11 mouse cellular contexts compared by ENCODE assay signal in the genomic region with DNA sequence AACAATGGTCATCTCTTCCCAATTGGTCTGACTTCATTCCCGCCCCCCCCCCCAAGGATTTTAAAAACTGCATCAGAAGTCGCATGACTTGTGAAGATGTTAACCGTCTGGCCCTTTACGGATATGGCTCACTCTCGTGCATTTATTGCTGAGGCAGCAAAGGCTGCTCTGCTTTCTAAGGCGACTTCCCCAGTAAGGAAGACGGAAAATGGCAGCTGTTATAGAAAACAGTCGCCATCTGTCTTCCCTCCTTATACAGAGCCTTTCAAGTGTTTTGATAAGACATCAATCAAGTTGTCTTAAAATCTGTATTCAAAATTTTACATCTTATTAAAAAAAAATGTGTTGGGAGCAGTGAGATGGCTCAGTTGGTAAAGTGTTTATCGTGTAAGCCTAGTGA. TPM values are rescaled to one million over a fixed set of nuclear protein-coding genes. Genes with fewer than 3 reads are reported as not detected.
DNase-seq lines count a peak whose midpoint lies in the region; ATAC-seq and TF ChIP-seq lines count a peak whose summit lies in the region.
"Had no signal": no experiment of that assay in that cellular context is flagged by ENCODE, and none has a peak within 500 bp of the region (broad histone marks: within the 10 kb centered on the region; RNA-seq: fewer than 3 reads in every experiment).

No protein-coding gene starts in this region.

- H3K4me1 ChIP-seq in forebrain, embryonic 13.5 days, result peaks cover 10% of the 10 kb centered on the region
- H3K4me1 ChIP-seq in forebrain, embryonic 11.5 days (replicated peaks; ENCODE audit: control insufficient read depth, insufficient read depth, low read length), result no peaks in the 10 kb centered on the region; the same call in 1 of the 2 replicates
- no peaks in the 10 kb centered on the region for H3K4me1 ChIP-seq in hindbrain, embryonic 11.5 days (replicated peaks; ENCODE audit: control insufficient read depth, insufficient read depth, low read length)
- H3K4me1 ChIP-seq in hindbrain, embryonic 14.5 days (replicated peaks; ENCODE audit: control insufficient read depth, insufficient read depth, low read length), result peaks cover 7% of the 10 kb centered on the region
- H3K4me1 ChIP-seq: heart, embryonic 10.5 days had no signal

- ATAC-seq in forebrain, embryonic 13.5 days, result peak; percentile 71
- no peak for ATAC-seq in forebrain, embryonic 11.5 days (replicated peaks; ENCODE audit: low FRiP score)
- 0 out of 2 replicates have a peak, but pooled peaks have one; percentile 17 for ATAC-seq in hindbrain, embryonic 11.5 days (ENCODE audit: low FRiP score)
- ATAC-seq in hindbrain, embryonic 14.5 days (ENCODE audit: low FRiP score), result no peak

- H3K27ac ChIP-seq in forebrain, embryonic 13.5 days, result no peak overlapping the region
- no peak overlapping the region for H3K27ac ChIP-seq in forebrain, embryonic 11.5 days (ENCODE audit: low read depth, low read length)
- H3K27ac ChIP-seq in hindbrain, embryonic 11.5 days (ENCODE audit: low read depth, low read length), result no peak overlapping the region
- H3K27ac ChIP-seq in hindbrain, embryonic 14.5 days, result no peak overlapping the region
- no peak overlapping the region for H3K27ac ChIP-seq in layer of hippocampus, adult 2 months
- H3K27ac ChIP-seq: embryonic facial prominence, embryonic 10.5 days; heart, embryonic 10.5 days had no signal

- H3K9me3 ChIP-seq in forebrain, embryonic 13.5 days (replicated peaks), result no peaks in the 10 kb centered on the region
- no peaks in the 10 kb centered on the region for H3K9me3 ChIP-seq in forebrain, embryonic 11.5 days (ENCODE audit: control insufficient read depth, low read length)
- no peaks in the 10 kb centered on the region for H3K9me3 ChIP-seq in hindbrain, embryonic 11.5 days (ENCODE audit: control insufficient read depth, low read length)
- H3K9me3 ChIP-seq in hindbrain, embryonic 14.5 days (ENCODE audit: control insufficient read depth, low read length), result no peaks in the 10 kb centered on the region
- H3K9me3 ChIP-seq: embryonic facial prominence, embryonic 10.5 days; heart, embryonic 10.5 days had no signal

- no peak overlapping the region for H3K4me3 ChIP-seq in forebrain, embryonic 13.5 days
- H3K4me3 ChIP-seq in forebrain, embryonic 11.5 days (ENCODE audit: low read depth, low read length), result no peak overlapping the region
- H3K4me3 ChIP-seq in hindbrain, embryonic 11.5 days (ENCODE audit: low read depth, low read length), result no peak overlapping the region
- no peak overlapping the region for H3K4me3 ChIP-seq in hindbrain, embryonic 14.5 days (replicated peaks; ENCODE audit: low read length)
- no peak overlapping the region for H3K4me3 ChIP-seq in layer of hippocampus, adult 2 months
- H3K4me3 ChIP-seq: embryonic facial prominence, embryonic 10.5 days; heart, embryonic 10.5 days had no signal

- TF ChIP-seq CTCF in layer of hippocampus, adult 2 months (conservative IDR thresholded peaks at IDR 0.05), result no peak
- no peak for TF ChIP-seq CTCF in brain, embryonic 14.5 days (IDR thresholded peaks at IDR 0.05; ENCODE audit: borderline replicate concordance, extremely low read depth, insufficient read depth, insufficient read length)

- no peaks in the 10 kb centered on the region for H3K36me3 ChIP-seq in forebrain, embryonic 13.5 days (ENCODE audit: poor library complexity, severe bottlenecking)
- no peaks in the 10 kb centered on the region for H3K36me3 ChIP-seq in forebrain, embryonic 11.5 days (ENCODE audit: control insufficient read depth, insufficient read depth, low read length)
- no peaks in the 10 kb centered on the region for H3K36me3 ChIP-seq in hindbrain, embryonic 11.5 days (ENCODE audit: control insufficient read depth, insufficient read depth, low read length)
- no peaks in the 10 kb centered on the region for H3K36me3 ChIP-seq in hindbrain, embryonic 14.5 days (replicated peaks; ENCODE audit: control insufficient read depth, insufficient read depth)
- H3K36me3 ChIP-seq: embryonic facial prominence, embryonic 10.5 days; heart, embryonic 10.5 days had no signal

- TF ChIP-seq POLR2A in brain, embryonic 14.5 days (IDR thresholded peaks at IDR 0.05; ENCODE audit: borderline replicate concordance, extremely low read depth, insufficient read depth, insufficient read length, poor library complexity, severe bottlenecking), result no peak

- no peak for DNase-seq in forebrain, embryonic 11.5 days (ENCODE audit: low spot score)
- no peak for DNase-seq in hindbrain, embryonic 11.5 days (ENCODE audit: low spot score)
- DNase-seq in hindbrain, embryonic 14.5 days (ENCODE audit: low spot score), result no peak
- DNase-seq in layer of hippocampus, adult 2 months (ENCODE audit: low spot score in 2 of 2), result peak; percentile 25 to 53
- no peak for DNase-seq in layer of hippocampus, adult 11-12 months (ENCODE audit: low spot score)
- peak; percentile 82 for DNase-seq in brain, embryonic 14.5 days (ENCODE audit: low read depth)
- DNase-seq in kidney, adult 8-10 months, result no peak

- 69% methylated on average over 9 of the region's 9 CpGs for WGBS in forebrain, embryonic 13.5 days
- WGBS in forebrain, embryonic 11.5 days, result 83% methylated on average over 9 of the region's 9 CpGs
- WGBS in hindbrain, embryonic 11.5 days, result 77% methylated on average over 9 of the region's 9 CpGs
- WGBS in hindbrain, embryonic 14.5 days, result 75% methylated on average over 9 of the region's 9 CpGs

- H3K9ac ChIP-seq in forebrain, embryonic 13.5 days, result no peak overlapping the region
- H3K9ac ChIP-seq in forebrain, embryonic 11.5 days (ENCODE audit: low read length), result no peak overlapping the region
- no peak overlapping the region for H3K9ac ChIP-seq in hindbrain, embryonic 11.5 days (ENCODE audit: low read depth, low read length)
- H3K9ac ChIP-seq in hindbrain, embryonic 14.5 days, result no peak overlapping the region

- no peaks in the 10 kb centered on the region for H3K27me3 ChIP-seq in forebrain, embryonic 13.5 days
- H3K27me3 ChIP-seq in forebrain, embryonic 11.5 days (ENCODE audit: control insufficient read depth, insufficient read depth, low read length), result no peaks in the 10 kb centered on the region
- H3K27me3 ChIP-seq in hindbrain, embryonic 11.5 days (ENCODE audit: control insufficient read depth, insufficient read depth, low read length), result no peaks in the 10 kb centered on the region
- no peaks in the 10 kb centered on the region for H3K27me3 ChIP-seq in hindbrain, embryonic 14.5 days (ENCODE audit: control insufficient read depth, insufficient read depth, low read length)
- H3K27me3 ChIP-seq: Patski had no signal

- no peak overlapping the region for H3K4me2 ChIP-seq in forebrain, embryonic 13.5 days
- no peak overlapping the region for H3K4me2 ChIP-seq in forebrain, embryonic 11.5 days (ENCODE audit: low read depth, low read length, severe bottlenecking)
- no peak overlapping the region for H3K4me2 ChIP-seq in hindbrain, embryonic 11.5 days (replicated peaks; ENCODE audit: low read depth, low read length)
- H3K4me2 ChIP-seq in hindbrain, embryonic 14.5 days (replicated peaks), result no peak overlapping the region

RNA-seq across cellular contexts. Expression of a gene that starts 15.4 kb away (rescaled TPM):
- 62.3 and 73.0 TPM in 2 replicates for polyA plus RNA-seq in forebrain, embryonic 13.5 days (2015; fragmentation: Nextera tagmentation; extraction: Ambion mirVana)
- 82.8 and 86.8 TPM in 2 replicates for polyA plus RNA-seq in forebrain, embryonic 11.5 days (2014; fragmentation: Nextera tagmentation; extraction: Ambion mirVana)
- polyA plus RNA-seq in hindbrain, embryonic 11.5 days (2014; fragmentation: Nextera tagmentation; extraction: Ambion mirVana), result 71.9 and 77.9 TPM in 2 replicates
- 100.0 and 102 TPM in 2 replicates for polyA plus RNA-seq in hindbrain, embryonic 14.5 days (2014; fragmentation: Nextera tagmentation; extraction: Ambion mirVana)
- total RNA-seq in layer of hippocampus, adult 2 months (2021), result 10 to 100 TPM; 77.9 to 83.1 TPM
- 43.9 and 69.3 TPM in 2 replicates for polyA plus RNA-seq in brain, embryonic 14.5 days (2012; rRNA removed)

RNA-seq across cellular contexts. Expression of a gene that starts 43.4 kb away (rescaled TPM):
- 7.4 and 9.5 TPM in 2 replicates for polyA plus RNA-seq in forebrain, embryonic 13.5 days (2015; fragmentation: Nextera tagmentation; extraction: Ambion mirVana)
- 4.6 and 5.5 TPM in 2 replicates for polyA plus RNA-seq in forebrain, embryonic 11.5 days (2014; fragmentation: Nextera tagmentation; extraction: Ambion mirVana)
- polyA plus RNA-seq in hindbrain, embryonic 11.5 days (2014; fragmentation: Nextera tagmentation; extraction: Ambion mirVana), result 10.8 and 11.3 TPM in 2 replicates
- polyA plus RNA-seq in hindbrain, embryonic 14.5 days (2014; fragmentation: Nextera tagmentation; extraction: Ambion mirVana), result 9.9 and 10.4 TPM in 2 replicates
- 1 to 10 TPM; 1.9 to 2.3 TPM for total RNA-seq in layer of hippocampus, adult 2 months (2021)
- 6.1 and 6.3 TPM in 2 replicates for polyA plus RNA-seq in brain, embryonic 14.5 days (2012; rRNA removed)

Comparison
In these comparisons a context has a peak if more than half of its experiments do, and no peak if none do; other contexts are left out.
1. ATAC-seq: peak in forebrain, embryonic 13.5 days (single experiment) and hindbrain, embryonic 11.5 days (single experiment); none in forebrain, embryonic 11.5 days (single experiment) and hindbrain, embryonic 14.5 days (single experiment).
2. DNase-seq: peak in layer of hippocampus, adult 2 months (2 of 2) and brain, embryonic 14.5 days (single experiment); none in forebrain, embryonic 11.5 days (single experiment), hindbrain, embryonic 11.5 days (single experiment), hindbrain, embryonic 14.5 days (single experiment), layer of hippocampus, adult 11-12 months (single experiment) and kidney, adult 8-10 months (0 of 2).